Mouse (Mus musculus): ENCODE measurements around the gene Akt1. TPM values are rescaled to one million over a fixed set of nuclear protein-coding genes. Genes with fewer than 3 reads are reported as not detected.
A peak's percentile ranks its signal among the peaks of the same experiment; 100 is the strongest.

Gene Akt1
- total and polyA plus RNA-seq, 3 experiments: 149 to 207 (median 189) TPM

- H3K27ac ChIP-seq: no peak overlapping the region
- no peaks in the 10 kb centered on the region for H3K27me3 ChIP-seq (ENCODE audit: control insufficient read depth, insufficient read depth, low read length)
- TF ChIP-seq EP300 (IDR thresholded peaks at IDR 0.05; ENCODE audit: insufficient read depth, low read depth, low read length): no peak
- no peak for TF ChIP-seq POLR2A (IDR thresholded peaks at IDR 0.05; ENCODE audit: insufficient read depth, low read depth, low read length)
- TF ChIP-seq CTCF (IDR thresholded peaks at IDR 0.05): no peak
- no peaks in the 10 kb centered on the region for H3K79me2 ChIP-seq (replicated peaks; ENCODE audit: control insufficient read depth, insufficient read depth, low read length)
- no peaks in the 10 kb centered on the region for H3K36me3 ChIP-seq (ENCODE audit: control insufficient read depth, insufficient read depth, low read length)
- no peak overlapping the region for H3K9ac ChIP-seq (ENCODE audit: low read depth, low read length)
- no peaks in the 10 kb centered on the region for H3K4me1 ChIP-seq (ENCODE audit: control insufficient read depth, insufficient read depth, low read length)
- no peak overlapping the region for H3K4me3 ChIP-seq
- DNase-seq: no peak
- intact Hi-C loops (cut with DNase I): loop anchor here (1.0 to 10.0 kb wide), 3 partner anchors 33 to 153 kb away; partner anchors contain the start of gene Akt1
- WGBS: 19% methylated on average over 8 of the region's 8 CpGs
Measured at GRCm38 (mm10) chr12:112707573-112707869, 32.8 kb upstream of the Akt1 start.

DNA sequence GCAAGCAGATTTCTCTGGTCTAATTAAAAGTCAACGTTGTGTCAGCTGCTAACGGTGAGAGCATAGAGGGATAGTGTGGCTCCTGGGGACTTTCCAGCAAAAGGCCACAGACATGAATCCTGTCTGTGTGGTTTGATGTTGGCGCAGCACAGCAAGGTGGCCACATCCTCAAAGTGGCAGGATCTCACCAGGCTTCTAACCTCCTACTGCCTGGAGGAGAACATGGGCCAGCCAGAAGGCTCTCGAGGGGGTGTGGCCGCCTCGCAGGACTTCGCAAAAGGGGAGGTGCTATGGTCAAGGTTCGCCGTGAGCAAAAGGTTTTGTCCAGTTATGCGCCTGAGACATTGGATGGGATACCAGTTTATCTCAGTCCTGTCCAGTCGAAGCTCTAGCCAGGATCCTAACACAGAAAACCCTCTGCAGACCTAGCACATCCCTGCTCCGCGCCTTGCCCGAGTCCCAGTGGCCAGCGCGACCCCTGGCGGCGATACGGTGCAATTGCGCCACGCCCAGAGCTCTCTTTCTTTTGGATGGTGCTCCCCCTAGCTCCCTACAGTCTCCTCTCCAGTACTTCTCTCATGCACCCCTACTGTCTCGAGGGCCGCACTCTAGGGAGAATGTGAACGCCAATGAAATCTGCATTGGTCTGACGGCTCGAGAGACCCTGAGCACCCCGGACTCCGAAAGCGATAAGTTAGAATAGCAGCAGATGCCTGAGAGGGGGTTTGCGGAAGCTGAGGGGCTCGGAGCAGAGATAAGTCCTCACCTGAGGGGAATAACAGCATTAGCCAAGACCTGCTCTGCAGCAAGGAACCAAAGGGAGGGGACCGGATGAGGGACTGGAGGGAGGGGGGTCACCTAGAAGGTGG lies 32.3 kb upstream of the Akt1 start:
- DNase-seq: peak; percentile 89 to 94
- 10% methylated on average over 32 of the region's 32 CpGs for whole genome bisulfite sequencing
- no peak overlapping the region for H3K9ac ChIP-seq (ENCODE audit: low read depth, low read length)
- H3K4me3 ChIP-seq: no peak overlapping the region
- no peaks in the 10 kb centered on the region for H3K36me3 ChIP-seq (ENCODE audit: control insufficient read depth, insufficient read depth, low read length)
- no peaks in the 10 kb centered on the region for H3K27me3 ChIP-seq (ENCODE audit: control insufficient read depth, insufficient read depth, low read length)
- no peak overlapping the region for H3K27ac ChIP-seq
- no peaks in the 10 kb centered on the region for H3K4me1 ChIP-seq (ENCODE audit: control insufficient read depth, insufficient read depth, low read length)
- no peaks in the 10 kb centered on the region for H3K79me2 ChIP-seq (replicated peaks; ENCODE audit: control insufficient read depth, insufficient read depth, low read length)
- intact Hi-C loops (cut with DNase I): loop anchor here (1.0 to 10.0 kb wide), 4 partner anchors 32 to 152 kb away; partner anchors contain the start of gene Akt1
- peak; percentile 77; the same call in 1 of the 2 replicates for TF ChIP-seq EP300 (IDR thresholded peaks at IDR 0.05; ENCODE audit: insufficient read depth, low read depth, low read length)
- peak; percentile 100 for TF ChIP-seq CTCF (IDR thresholded peaks at IDR 0.05)
- no peak for TF ChIP-seq POLR2A (IDR thresholded peaks at IDR 0.05; ENCODE audit: insufficient read depth, low read depth, low read length)

DNA sequence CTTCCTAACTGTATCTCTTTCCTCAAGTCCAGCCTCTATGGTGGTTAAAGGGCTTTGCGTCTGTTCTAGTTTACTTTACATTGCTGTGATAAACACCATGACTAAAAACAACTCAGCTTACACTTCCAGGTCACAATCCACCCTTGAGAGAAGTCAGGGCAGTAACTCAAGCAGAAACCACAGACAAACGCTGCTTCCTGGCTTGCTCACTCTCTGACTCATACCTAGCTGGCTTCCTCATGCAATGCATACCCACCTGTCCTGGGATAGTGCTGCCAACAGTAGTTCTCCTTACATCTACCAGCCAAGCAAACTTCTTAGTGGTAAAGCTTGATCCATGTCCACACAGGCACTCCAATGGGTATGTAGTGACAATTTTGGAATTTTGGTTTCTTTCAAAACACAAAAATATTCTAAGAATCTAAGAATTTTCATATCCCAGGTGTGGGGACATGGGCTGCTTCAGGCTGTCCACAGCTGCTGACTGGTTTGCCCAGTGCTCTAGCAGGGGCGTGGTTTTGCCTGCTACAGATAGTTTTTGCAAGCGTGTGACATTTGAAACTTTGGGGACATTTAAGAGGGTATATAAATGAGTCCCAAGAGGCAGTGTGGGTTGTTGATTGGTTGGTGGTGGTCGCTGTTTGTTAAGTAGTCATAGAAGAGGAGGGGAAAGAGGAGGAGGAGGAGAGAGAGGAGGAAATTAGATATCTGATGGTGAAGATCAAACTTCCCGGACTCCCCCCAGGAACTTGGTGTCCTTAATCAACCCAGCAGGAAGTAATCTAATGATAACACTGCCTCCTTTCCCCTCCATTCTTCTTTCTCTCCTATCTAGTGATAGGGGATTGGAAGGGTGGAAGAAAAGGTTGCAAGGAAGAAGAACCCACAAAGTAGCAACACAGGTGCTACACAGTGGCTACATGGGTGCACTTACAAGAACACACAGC lies 28.0 kb upstream of the Akt1 start:
- H3K27ac ChIP-seq: no peak overlapping the region
- intact Hi-C loops (cut with DNase I): loop anchor here (10.0 kb wide), 1 partner anchor 148 kb away; no protein-coding TSS in a partner anchor
- 44% methylated on average over 6 of the region's 6 CpGs for WGBS

DNA sequence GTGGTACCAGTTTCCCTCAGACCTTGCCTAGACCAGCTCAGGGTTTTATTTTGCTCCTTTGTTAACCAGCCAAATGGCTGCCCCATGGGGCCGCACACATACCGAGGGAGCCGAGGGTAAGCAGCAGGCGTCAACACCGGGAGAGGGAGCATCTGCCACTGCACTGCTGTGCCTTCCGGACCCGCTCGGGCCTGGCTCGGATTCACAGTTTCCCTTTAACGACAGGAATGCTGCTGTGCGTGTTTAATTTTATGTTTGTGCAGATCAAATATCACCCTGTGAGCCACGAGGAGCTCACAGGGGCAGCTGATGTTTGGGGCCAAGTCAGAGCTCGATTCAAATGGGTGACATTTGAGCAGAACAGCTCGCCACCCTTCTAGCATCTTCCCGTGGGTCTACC lies 25.8 kb upstream of the Akt1 start:
- Histone ChIP-seq H3K27me3 (ENCODE audit: control insufficient read depth, insufficient read depth, low read length) (no peaks in the 10 kb centered on the region), H3K79me2 (replicated peaks; ENCODE audit: control insufficient read depth, insufficient read depth, low read length) (no peaks in the 10 kb centered on the region), H3K9ac (ENCODE audit: low read depth, low read length) (0 out of 2 replicates have a peak overlapping the region, but pooled peaks have one; percentile 15), H3K27ac (no peak overlapping the region), H3K36me3 (ENCODE audit: control insufficient read depth, insufficient read depth, low read length) (no peaks in the 10 kb centered on the region), H3K4me1 (ENCODE audit: control insufficient read depth, insufficient read depth, low read length) (no peaks in the 10 kb centered on the region), H3K4me3 (no peak overlapping the region)
- WGBS: 5% methylated on average over 15 of the region's 15 CpGs
- no peak for TF ChIP-seq CTCF (IDR thresholded peaks at IDR 0.05)
- no peak for TF ChIP-seq POLR2A (IDR thresholded peaks at IDR 0.05; ENCODE audit: insufficient read depth, low read depth, low read length)
- TF ChIP-seq EP300 (IDR thresholded peaks at IDR 0.05; ENCODE audit: insufficient read depth, low read depth, low read length): no peak
- intact Hi-C loops (cut with DNase I): loop anchor here (10.0 kb wide), 1 partner anchor 146 kb away; no protein-coding TSS in a partner anchor
- DNase-seq: no peak

More for the DNA sequence above, 28.0 kb upstream of the Akt1 start:
- no peaks in the 10 kb centered on the region for H3K36me3 ChIP-seq (ENCODE audit: control insufficient read depth, insufficient read depth, low read length)
- no peak for DNase-seq
- no peaks in the 10 kb centered on the region for H3K27me3 ChIP-seq (ENCODE audit: control insufficient read depth, insufficient read depth, low read length)
- H3K9ac ChIP-seq (ENCODE audit: low read depth, low read length): no peak overlapping the region
- no peaks in the 10 kb centered on the region for H3K79me2 ChIP-seq (replicated peaks; ENCODE audit: control insufficient read depth, insufficient read depth, low read length)
- no peaks in the 10 kb centered on the region for H3K4me1 ChIP-seq (ENCODE audit: control insufficient read depth, insufficient read depth, low read length)
- TF ChIP-seq CTCF (IDR thresholded peaks at IDR 0.05) (no peak), POLR2A (IDR thresholded peaks at IDR 0.05; ENCODE audit: insufficient read depth, low read depth, low read length) (no peak), EP300 (IDR thresholded peaks at IDR 0.05; ENCODE audit: insufficient read depth, low read depth, low read length) (no peak)
- no peak overlapping the region for H3K4me3 ChIP-seq

GRCm38 (mm10) chr12:112696806-112697425 lies 22.2 kb upstream of the Akt1 start:
- no peak for TF ChIP-seq POLR2A (IDR thresholded peaks at IDR 0.05; ENCODE audit: insufficient read depth, low read depth, low read length)
- no peak for TF ChIP-seq CTCF (IDR thresholded peaks at IDR 0.05)
- TF ChIP-seq EP300 (IDR thresholded peaks at IDR 0.05; ENCODE audit: insufficient read depth, low read depth, low read length): no peak
- H3K4me1 ChIP-seq (ENCODE audit: control insufficient read depth, insufficient read depth, low read length): peaks cover 10% of the 10 kb centered on the region
- DNase-seq: no peak
- no peak overlapping the region for H3K9ac ChIP-seq (ENCODE audit: low read depth, low read length)
- 69% methylated on average over 3 of the region's 3 CpGs for WGBS
- no peaks in the 10 kb centered on the region for H3K36me3 ChIP-seq (ENCODE audit: control insufficient read depth, insufficient read depth, low read length)
- no peaks in the 10 kb centered on the region for H3K79me2 ChIP-seq (replicated peaks; ENCODE audit: control insufficient read depth, insufficient read depth, low read length)
- no peak overlapping the region for H3K27ac ChIP-seq
- no peak overlapping the region for H3K4me3 ChIP-seq
- H3K27me3 ChIP-seq (ENCODE audit: control insufficient read depth, insufficient read depth, low read length): no peaks in the 10 kb centered on the region
- intact Hi-C loops (cut with DNase I): no loop called here
